Mouse (Mus musculus): Measurements from ENCODE around the gene Jph2. TPM values are rescaled to one million over a fixed set of nuclear protein-coding genes. Genes with fewer than 3 reads are reported as not detected.
"Not testable (repeated sequence)": the region's sequence is repeated elsewhere in the genome, so short reads cannot be mapped to it uniquely, and the experiment has no call there.

Jph2 gene
- polyA plus RNA-seq, 1 experiment from 2014 or later: 0.72 TPM

GRCm38 (mm10) chr2:163422895-163423660 lies 25.3 kb upstream of the Jph2 start:
- H3K4me1 ChIP-seq: peaks cover 16% of the 10 kb centered on the region
- H3K27me3 ChIP-seq: no peaks in the 10 kb centered on the region

GRCm38 (mm10) chr2:163420366-163420886 lies 22.6 kb upstream of the Jph2 start:
- Histone ChIP-seq H3K4me1 (peaks cover 24% of the 10 kb centered on the region), H3K36me3 (no peaks in the 10 kb centered on the region), H3K27me3 (no peaks in the 10 kb centered on the region), H3K9ac (peak overlapping the region; percentile 94), H3K9me3 (no peaks in the 10 kb centered on the region), H3K4me2 (peak overlapping the region; percentile 74), H3K4me3 (peak overlapping the region; percentile 94), H3K27ac (peak overlapping the region; percentile 84; the same call in 1 of the 2 replicates)
- WGBS: 33% methylated on average over 10 of the region's 10 CpGs
- ATAC-seq (ENCODE audit: insufficient number of reproducible peaks, insufficient read depth, low FRiP score, low TSS enrichment, low read depth): no peak

More at GRCm38 (mm10) chr2:163422895-163423660, 25.3 kb upstream of the Jph2 start:
- H3K9ac ChIP-seq: no peak overlapping the region
- H3K4me3 ChIP-seq: no peak overlapping the region
- H3K4me2 ChIP-seq: no peak overlapping the region
- no peaks in the 10 kb centered on the region for H3K36me3 ChIP-seq
- 80% methylated on average over 9 of the region's 9 CpGs for WGBS
- ATAC-seq (ENCODE audit: insufficient number of reproducible peaks, insufficient read depth, low FRiP score, low TSS enrichment, low read depth): no peak
- no peak overlapping the region for H3K27ac ChIP-seq
- no peaks in the 10 kb centered on the region for H3K9me3 ChIP-seq

GRCm38 (mm10) chr2:163419346-163420045 lies 21.7 kb upstream of the Jph2 start:
- Histone ChIP-seq H3K4me1 (peaks cover 24% of the 10 kb centered on the region), H3K36me3 (peaks cover 5% of the 10 kb centered on the region), H3K4me3 (peak overlapping the region; percentile 94), H3K4me2 (peak overlapping the region; percentile 80), H3K27ac (peak overlapping the region; percentile 84), H3K9me3 (no peaks in the 10 kb centered on the region), H3K9ac (peak overlapping the region; percentile 94), H3K27me3 (no peaks in the 10 kb centered on the region)
- under 1% methylated on average over 71 of the region's 71 CpGs for WGBS
- peak; percentile 100 for ATAC-seq (ENCODE audit: insufficient number of reproducible peaks, insufficient read depth, low FRiP score, low TSS enrichment, low read depth)

- H3K9ac ChIP-seq: peak overlapping the region; percentile 94
- H3K27ac ChIP-seq: peak overlapping the region; percentile 69
- WGBS: under 1% methylated on average over 50 of the region's 50 CpGs
- no peaks in the 10 kb centered on the region for H3K27me3 ChIP-seq
- H3K36me3 ChIP-seq: peaks cover 9% of the 10 kb centered on the region
- peaks cover 24% of the 10 kb centered on the region for H3K4me1 ChIP-seq
- no peaks in the 10 kb centered on the region for H3K9me3 ChIP-seq
- H3K4me3 ChIP-seq: peak overlapping the region; percentile 94
- H3K4me2 ChIP-seq: peak overlapping the region; percentile 80
- ATAC-seq (ENCODE audit: insufficient number of reproducible peaks, insufficient read depth, low FRiP score, low TSS enrichment, low read depth): peak; percentile 45; the same call in 1 of the 2 replicates
Measured at GRCm38 (mm10) chr2:163418841-163419345, 21.1 kb upstream of the Jph2 start.

- Histone ChIP-seq H3K4me2 (peak overlapping the region; percentile 80), H3K9me3 (no peaks in the 10 kb centered on the region), H3K9ac (peak overlapping the region; percentile 94)
Measured at GRCm38 (mm10) chr2:163417830-163418229, 20.0 kb upstream of the Jph2 start.

GRCm38 (mm10) chr2:163417026-163417425 lies 19.2 kb upstream of the Jph2 start:
- Histone ChIP-seq H3K4me3 (no peak overlapping the region), H3K9ac (no peak overlapping the region), H3K4me1 (peaks cover 24% of the 10 kb centered on the region), H3K27me3 (no peaks in the 10 kb centered on the region), H3K9me3 (no peaks in the 10 kb centered on the region), H3K4me2 (no peak overlapping the region), H3K36me3 (peaks cover 23% of the 10 kb centered on the region), H3K27ac (no peak overlapping the region)
- WGBS: 91% methylated on average over 6 of the region's 6 CpGs
- no peak for ATAC-seq (ENCODE audit: insufficient number of reproducible peaks, insufficient read depth, low FRiP score, low TSS enrichment, low read depth)

More at GRCm38 (mm10) chr2:163417830-163418229, 20.0 kb upstream of the Jph2 start:
- H3K27ac ChIP-seq: no peak overlapping the region
- H3K4me1 ChIP-seq: peaks cover 24% of the 10 kb centered on the region
- H3K4me3 ChIP-seq: peak overlapping the region; percentile 94
- peaks cover 17% of the 10 kb centered on the region for H3K36me3 ChIP-seq
- no peak for ATAC-seq (ENCODE audit: insufficient number of reproducible peaks, insufficient read depth, low FRiP score, low TSS enrichment, low read depth)
- no peaks in the 10 kb centered on the region for H3K27me3 ChIP-seq

GRCm38 (mm10) chr2:163412846-163413590 lies 15.2 kb upstream of the Jph2 start:
- Histone ChIP-seq H3K27ac (no peak overlapping the region), H3K9ac (no peak overlapping the region), H3K27me3 (no peaks in the 10 kb centered on the region), H3K4me1 (peaks cover 7% of the 10 kb centered on the region), H3K9me3 (no peaks in the 10 kb centered on the region), H3K4me3 (no peak overlapping the region), H3K4me2 (no peak overlapping the region), H3K36me3 (peaks cover 58% of the 10 kb centered on the region)
- 84% methylated on average over 9 of the region's 9 CpGs for WGBS
- ATAC-seq (ENCODE audit: insufficient number of reproducible peaks, insufficient read depth, low FRiP score, low TSS enrichment, low read depth): no peak

- Histone ChIP-seq H3K36me3 (peaks cover 61% of the 10 kb centered on the region), H3K9me3 (no peaks in the 10 kb centered on the region), H3K27me3 (no peaks in the 10 kb centered on the region), H3K9ac (no peak overlapping the region), H3K4me1 (peaks cover 1% of the 10 kb centered on the region), H3K4me3 (no peak overlapping the region), H3K4me2 (no peak overlapping the region), H3K27ac (no peak overlapping the region)
- 97% methylated on average over 4 of the region's 4 CpGs for WGBS
- ATAC-seq (ENCODE audit: insufficient number of reproducible peaks, insufficient read depth, low FRiP score, low TSS enrichment, low read depth): no peak
Measured at GRCm38 (mm10) chr2:163412419-163412818, 14.6 kb upstream of the Jph2 start.

- Histone ChIP-seq H3K27ac (no peak overlapping the region), H3K9me3 (no peaks in the 10 kb centered on the region), H3K27me3 (no peaks in the 10 kb centered on the region), H3K4me3 (no peak overlapping the region), H3K36me3 (peaks cover 67% of the 10 kb centered on the region), H3K4me1 (no peaks in the 10 kb centered on the region), H3K4me2 (no peak overlapping the region), H3K9ac (no peak overlapping the region)
- no peak for ATAC-seq (ENCODE audit: insufficient number of reproducible peaks, insufficient read depth, low FRiP score, low TSS enrichment, low read depth)
- 93% methylated on average over 4 of the region's 4 CpGs for WGBS
Measured at GRCm38 (mm10) chr2:163411840-163412239, 14.0 kb upstream of the Jph2 start.

- H3K4me3 ChIP-seq; H3K9ac ChIP-seq; H3K27me3 ChIP-seq; H3K4me1 ChIP-seq; H3K9me3 ChIP-seq; ATAC-seq (ENCODE audit: insufficient number of reproducible peaks, insufficient read depth, low FRiP score, low TSS enrichment, low read depth); H3K27ac ChIP-seq; H3K4me2 ChIP-seq: not testable (repeated sequence)
- H3K36me3 ChIP-seq: peaks cover 68% of the 10 kb centered on the region
- 92% methylated on average over 3 of the region's 3 CpGs for WGBS
Measured at GRCm38 (mm10) chr2:163411344-163411743, 13.6 kb upstream of the Jph2 start.

GRCm38 (mm10) chr2:163410211-163410610 lies 12.4 kb upstream of the Jph2 start:
- no peak for ATAC-seq (ENCODE audit: insufficient number of reproducible peaks, insufficient read depth, low FRiP score, low TSS enrichment, low read depth)
- no peaks in the 10 kb centered on the region for H3K27me3 ChIP-seq
- no peak overlapping the region for H3K27ac ChIP-seq
- no peak overlapping the region for H3K4me3 ChIP-seq
- H3K9me3 ChIP-seq: no peaks in the 10 kb centered on the region
- no peak overlapping the region for H3K9ac ChIP-seq
- WGBS: 89% methylated on average over 3 of the region's 3 CpGs
- H3K4me2 ChIP-seq: no peak overlapping the region
- H3K36me3 ChIP-seq: peaks cover 72% of the 10 kb centered on the region
- H3K4me1 ChIP-seq: no peaks in the 10 kb centered on the region
